Mouse (Mus musculus) hindbrain, postnatal 0 days (tissue): ENCODE data around the gene Sbf2. TPM values are rescaled to one million over a fixed set of nuclear protein-coding genes. Genes with fewer than 3 reads are reported as not detected.
A peak's percentile ranks its signal among the peaks of the same experiment; 100 is the strongest.

Source experiments
- ATAC-seq: fragments of 200-750 bp; cut with Nextera tagmentation; 2 replicates; pipeline ENCODE4 v1.8.0; 2017; ENCODE audit warnings: mild to moderate bottlenecking, moderate TSS enrichment, moderate library complexity
- DNase-seq: peaks from one replicate; pipeline ENCODE4 v3.0.0-alpha.2; 2015; ENCODE audit warnings: low spot score
- H3K27ac ChIP-seq: fragments of 300-500 bp; sonication (generic); 2 replicates; pipeline ENCODE4 v1.5.1; 2014; ENCODE audit warnings: mild to moderate bottlenecking
- H3K27me3 ChIP-seq: fragments of 300-500 bp; sonication (generic); 2 replicates; pipeline ENCODE4 v1.6.1; 2014; ENCODE audit warnings: low read length, mixed read lengths; ENCODE audit not compliant: insufficient read depth
- H3K36me3 ChIP-seq: fragments of 300-500 bp; sonication (generic); 2 replicates; pipeline ENCODE4 v1.6.1; 2014; ENCODE audit warnings: low read length, mixed read lengths; ENCODE audit not compliant: insufficient read depth
- H3K4me1 ChIP-seq: fragments of 300-500 bp; sonication (generic); 2 replicates; pipeline ENCODE4 v1.6.1; 2014; ENCODE audit warnings: antibody characterized with exemption, low read length, mixed read lengths; ENCODE audit not compliant: insufficient read depth
- H3K4me2 ChIP-seq: fragments of 300-500 bp; sonication (generic); 2 replicates; pipeline ENCODE4 v1.6.1; 2014; ENCODE audit warnings: low read depth, mild to moderate bottlenecking, low read length, moderate library complexity, mixed read lengths
- H3K4me3 ChIP-seq: fragments of 300-500 bp; sonication (generic); 2 replicates; pipeline ENCODE4 v1.5.1; 2014; ENCODE audit warnings: low read length
- H3K9ac ChIP-seq: fragments of 300-500 bp; sonication (generic); replicated peaks from 2 replicates; pipeline ENCODE4 v1.6.1; 2014; ENCODE audit warnings: mild to moderate bottlenecking, low read length, moderate library complexity, mixed read lengths
- H3K9me3 ChIP-seq: fragments of 300-500 bp; sonication (generic); 2 replicates; pipeline ENCODE4 v1.6.1; 2016; ENCODE audit warnings: low read length, mixed read lengths
- CTCF ChIP-seq: IDR thresholded peaks from 2 replicates; pipeline ENCODE4 v1.5.1; 2016; ENCODE audit warnings: antibody characterized with exemption, control low read depth, low read depth
- WGBS: fragments of 180-500 bp; shearing (Covaris S2); extraction: QIAGEN DNeasy Blood & Tissue Kit; methylation state at CpG from one replicate; pipeline ENCODE4 v1.1.7; 2014; 5-methylcytosine and 5-hydroxymethylcytosine counted together
- polyA plus RNA-seq: library from polyadenylated mRNA; unstranded; fragments of >200 nt; fragmentation: Nextera tagmentation; extraction: Ambion mirVana; gene quantifications from 2 replicates; pipeline ENCODE4 v1.2.1, GENCODE M21; 2015
- total RNA-seq: library from RNA; depleted of rRNA; stranded (reverse); fragments of >200 nt; gene quantifications from 2 replicates; pipeline ENCODE4 v1.2.3, GENCODE M21; 2014

The Sbf2 gene
- total and polyA plus RNA-seq, 2 experiments from 2014 or later = 40.3 to 70.5 TPM

DNA sequence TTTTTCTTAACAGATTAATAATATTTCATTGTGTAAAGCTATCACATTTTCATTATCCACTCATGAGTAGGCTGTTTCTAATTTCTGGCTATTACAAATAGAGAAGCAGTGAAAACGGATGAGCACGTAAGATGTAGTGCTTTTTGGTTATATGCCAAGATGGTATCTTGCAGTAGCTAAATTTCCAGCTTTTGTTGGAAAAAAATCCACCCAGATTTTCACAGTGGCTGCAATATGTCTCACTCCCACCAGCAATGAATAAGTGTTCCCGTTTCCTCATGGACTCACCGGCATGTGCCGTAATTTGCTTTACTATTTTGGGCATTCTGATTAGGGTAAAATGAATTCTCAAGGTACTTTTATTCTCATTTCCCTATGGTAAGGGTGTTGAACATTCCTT is 129.7 kb downstream of the Sbf2 start:
- Histone ChIP-seq H3K4me3 (no peak overlapping the region), H3K27me3 (no peaks in the 10 kb centered on the region), H3K4me2 (no peak overlapping the region), H3K9ac (no peak overlapping the region), H3K9me3 (no peaks in the 10 kb centered on the region), H3K4me1 (no peaks in the 10 kb centered on the region), H3K27ac (no peak overlapping the region), H3K36me3 (no peaks in the 10 kb centered on the region)
- 84% methylated on average over 5 of the region's 5 CpGs for WGBS
- DNase-seq (no peak), ATAC-seq (no peak)
- no peak for TF ChIP-seq CTCF

DNA sequence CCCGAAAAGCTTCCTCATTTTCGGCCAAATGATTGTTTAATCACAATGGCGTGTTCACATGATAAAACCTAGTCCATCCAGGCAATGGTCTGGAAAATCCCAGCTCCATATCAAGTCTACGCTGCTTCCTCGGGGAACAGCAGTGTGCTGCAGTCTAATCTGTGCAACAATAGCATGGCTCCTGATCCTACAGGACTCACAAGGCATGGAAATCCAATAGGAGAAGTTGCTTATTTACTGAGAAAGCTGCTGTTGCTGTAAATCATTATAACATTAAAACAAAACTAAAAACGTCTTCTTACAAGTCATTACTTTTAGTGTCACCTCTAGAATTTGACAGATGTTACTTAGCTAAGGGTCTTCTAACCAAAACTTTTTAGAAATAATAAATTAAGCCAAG is 143.7 kb downstream of the Sbf2 start:
- Histone ChIP-seq H3K27ac (no peak overlapping the region), H3K36me3 (no peaks in the 10 kb centered on the region), H3K4me3 (no peak overlapping the region), H3K4me2 (no peak overlapping the region), H3K9ac (no peak overlapping the region), H3K4me1 (no peaks in the 10 kb centered on the region), H3K27me3 (no peaks in the 10 kb centered on the region), H3K9me3 (no peaks in the 10 kb centered on the region)
- 84% methylated on average over 6 of the region's 6 CpGs for WGBS
- no peak for DNase-seq
- no peak for TF ChIP-seq CTCF
- ATAC-seq = no peak

DNA sequence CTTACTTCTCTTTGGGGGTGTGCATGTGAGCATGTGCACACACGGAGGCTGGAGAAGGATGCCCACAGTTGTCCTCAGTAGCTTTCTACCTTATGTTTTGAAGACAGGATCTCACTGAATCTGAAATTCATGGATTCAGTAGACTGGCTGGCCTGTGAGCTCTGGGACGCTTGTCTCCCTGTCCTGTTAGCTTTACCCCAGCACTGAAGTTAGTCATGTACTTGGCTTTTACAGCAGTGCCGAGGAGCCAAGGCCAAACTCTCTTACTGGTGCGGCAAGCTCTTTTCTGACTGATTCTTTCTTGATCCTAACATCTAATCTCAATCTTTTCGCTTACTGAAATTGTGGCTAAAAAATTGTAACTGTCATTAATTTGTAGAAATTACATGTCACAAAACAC is 151.3 kb downstream of the Sbf2 start:
- no peaks in the 10 kb centered on the region for H3K36me3 ChIP-seq
- DNase-seq (no peak), ATAC-seq (no peak)
- no peak overlapping the region for H3K27ac ChIP-seq
- no peak overlapping the region for H3K4me2 ChIP-seq
- no peak overlapping the region for H3K4me3 ChIP-seq
- H3K9ac ChIP-seq = no peak overlapping the region
- no peaks in the 10 kb centered on the region for H3K9me3 ChIP-seq
- no peaks in the 10 kb centered on the region for H3K4me1 ChIP-seq
- H3K27me3 ChIP-seq = no peaks in the 10 kb centered on the region
- no peak for TF ChIP-seq CTCF
- WGBS = 89% methylated on average over 5 of the region's 5 CpGs

DNA sequence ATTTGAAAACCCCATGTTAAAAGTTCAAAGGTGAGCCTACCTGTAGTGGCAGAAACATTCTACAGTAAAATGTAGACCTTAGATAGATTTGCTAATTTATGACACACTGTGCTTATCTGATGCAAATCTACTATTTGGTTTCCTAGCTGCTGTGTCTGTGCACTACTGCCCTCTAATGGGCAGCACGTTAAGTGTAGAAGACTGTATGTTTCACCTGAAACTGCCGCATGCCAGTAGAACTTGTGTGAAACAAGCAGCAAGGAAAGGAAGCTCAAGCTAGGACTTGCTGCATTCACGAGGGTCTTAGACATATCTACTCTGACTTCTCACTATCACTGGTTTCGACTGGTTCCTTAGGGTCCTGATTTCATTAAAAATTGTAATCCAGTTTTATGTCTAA is 182.4 kb downstream of the Sbf2 start:
- Histone ChIP-seq H3K4me3 (no peak overlapping the region), H3K27ac (no peak overlapping the region), H3K36me3 (peaks cover 8% of the 10 kb centered on the region), H3K27me3 (no peaks in the 10 kb centered on the region), H3K9me3 (no peaks in the 10 kb centered on the region), H3K4me2 (no peak overlapping the region), H3K4me1 (no peaks in the 10 kb centered on the region), H3K9ac (no peak overlapping the region)
- ATAC-seq = no peak
- DNase-seq = peak; percentile 81
- peak; percentile 88 for TF ChIP-seq CTCF
- WGBS = 26% methylated on average over 4 of the region's 4 CpGs

DNA sequence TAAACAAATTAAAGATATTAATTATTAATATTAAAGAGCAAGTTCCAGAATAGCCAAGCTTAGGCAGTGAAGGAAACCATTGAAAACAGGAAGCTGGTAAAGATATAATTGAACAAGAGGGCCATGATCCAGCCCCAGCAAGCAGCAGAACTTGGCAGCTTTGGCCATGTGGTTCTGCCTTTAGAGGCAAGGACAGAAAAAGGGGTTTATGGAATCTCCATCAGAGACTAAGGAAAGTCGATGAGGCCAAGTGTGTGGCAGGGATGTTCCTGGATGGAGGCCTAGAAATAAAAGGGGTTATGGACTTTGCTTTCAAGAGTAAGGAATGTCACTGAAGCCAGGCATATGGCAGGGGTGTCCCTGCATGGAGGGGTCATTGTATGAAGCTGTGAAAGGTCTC is 198.4 kb downstream of the Sbf2 start:
- Histone ChIP-seq H3K27me3 (no peaks in the 10 kb centered on the region), H3K27ac (no peak overlapping the region), H3K9ac (no peak overlapping the region)

DNA sequence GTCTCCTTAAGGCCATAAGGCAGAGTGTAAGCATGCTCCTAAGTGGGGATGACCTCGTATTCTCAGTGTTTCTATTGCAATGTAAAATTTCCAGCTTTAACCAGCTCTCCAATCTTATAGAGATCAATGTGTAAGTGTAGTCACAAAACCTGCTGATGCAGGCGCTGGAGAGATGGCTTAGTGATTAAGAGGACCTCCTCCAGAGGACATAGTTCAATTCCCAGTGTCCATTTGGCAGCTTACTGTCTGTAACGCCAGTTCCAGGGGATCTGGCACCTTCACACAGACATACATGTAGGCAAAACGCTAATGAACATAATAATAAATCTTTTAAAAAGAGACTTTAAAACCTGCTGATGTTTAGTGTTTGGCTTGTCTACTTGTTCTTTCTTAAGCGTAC is 200.4 kb downstream of the Sbf2 start:
- H3K27ac ChIP-seq = no peak overlapping the region
- TF ChIP-seq CTCF = no peak
- no peak for DNase-seq
- no peaks in the 10 kb centered on the region for H3K4me1 ChIP-seq
- no peak overlapping the region for H3K4me2 ChIP-seq
- H3K9ac ChIP-seq = no peak overlapping the region
- H3K9me3 ChIP-seq = no peaks in the 10 kb centered on the region
- H3K36me3 ChIP-seq = peaks cover 16% of the 10 kb centered on the region
- 91% methylated on average over 5 of the region's 5 CpGs for WGBS
- H3K27me3 ChIP-seq = no peaks in the 10 kb centered on the region
- ATAC-seq = no peak
- H3K4me3 ChIP-seq = no peak overlapping the region

More for the DNA sequence above, 198.4 kb downstream of the Sbf2 start:
- Histone ChIP-seq H3K36me3 (peaks cover 16% of the 10 kb centered on the region), H3K4me3 (no peak overlapping the region), H3K9me3 (no peaks in the 10 kb centered on the region), H3K4me2 (no peak overlapping the region), H3K4me1 (no peaks in the 10 kb centered on the region)
- ATAC-seq (no peak), DNase-seq (no peak)
- no peak for TF ChIP-seq CTCF
- 82% methylated on average over 1 of the region's 1 CpGs for WGBS

DNA sequence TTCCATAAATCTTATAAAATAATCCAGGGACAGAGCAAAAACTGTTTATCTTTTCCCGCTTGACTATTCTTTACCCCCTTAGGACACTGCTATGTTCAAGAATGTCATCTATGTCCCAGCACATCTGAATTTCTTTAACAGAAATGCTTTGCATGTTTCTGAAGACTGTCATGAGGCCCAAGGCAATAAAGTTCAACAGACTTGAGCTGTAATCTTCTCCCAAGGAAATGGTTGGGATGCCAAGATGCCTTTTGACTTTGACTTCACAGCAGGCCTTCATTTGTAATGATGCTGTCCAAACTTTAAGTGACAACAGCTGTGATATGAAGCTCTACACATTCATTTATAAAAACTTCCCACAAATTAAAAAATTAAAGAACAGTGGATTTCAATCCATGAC is 212.6 kb downstream of the Sbf2 start:
- ATAC-seq = no peak
- DNase-seq = no peak
- Histone ChIP-seq H3K27ac (no peak overlapping the region), H3K4me1 (no peaks in the 10 kb centered on the region), H3K9me3 (no peaks in the 10 kb centered on the region), H3K27me3 (no peaks in the 10 kb centered on the region), H3K4me2 (no peak overlapping the region), H3K36me3 (peaks cover 4% of the 10 kb centered on the region; the same call in 1 of the 2 replicates), H3K9ac (no peak overlapping the region), H3K4me3 (no peak overlapping the region)
- 95% methylated on average over 1 of the region's 1 CpGs for WGBS
- TF ChIP-seq CTCF = no peak
